ENCODE assay signal across 27 mouse cellular contexts in the genomic region with DNA sequence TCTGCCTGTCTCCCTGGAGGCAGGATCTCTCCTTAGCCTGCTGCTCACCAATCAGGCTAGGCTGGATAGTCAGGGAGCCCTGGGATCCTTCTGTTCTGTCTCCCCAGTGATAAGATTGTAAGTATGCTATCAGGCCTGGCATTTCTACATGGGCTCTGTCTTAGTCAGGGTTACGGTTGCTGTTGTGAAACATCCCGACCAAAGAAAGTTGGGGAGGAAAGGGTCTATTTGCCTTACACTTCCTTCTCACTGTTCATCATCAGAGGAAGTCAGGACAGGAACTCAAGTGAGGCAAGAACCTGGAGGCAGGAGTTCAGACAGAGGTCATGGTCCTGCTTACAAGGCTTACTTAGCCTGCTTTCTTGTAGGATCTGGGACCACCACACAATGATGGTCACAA. TPM values are rescaled to one million over a fixed set of nuclear protein-coding genes. Genes with fewer than 3 reads are reported as not detected.
"Had no signal": no experiment of that assay in that cellular context is flagged by ENCODE, and none has a peak within 500 bp of the region (broad histone marks: within the 10 kb centered on the region; RNA-seq: fewer than 3 reads in every experiment).

No protein-coding gene starts in this region.

- H3K4me3 ChIP-seq: left cerebral cortex, adult 2 months; neural tube, embryonic 12.5 days; neural tube, embryonic 15.5 days had no signal

- DNase-seq: kidney, adult 2 months; kidney, postnatal 10 days; kidney, postnatal 36 days; layer of hippocampus, postnatal 36 days; lung, adult 18-20 months; lung, postnatal 14 days; midbrain, embryonic 14.5 days; retina, postnatal 1 day; thymus, adult 18-20 months; thymus, postnatal 14 days; thymus, postnatal 4 days had no signal

- H3K4me1 ChIP-seq: neural tube, embryonic 12.5 days; neural tube, embryonic 15.5 days had no signal

- H3K9ac ChIP-seq: liver, embryonic 14.5 days; neural tube, embryonic 12.5 days; neural tube, embryonic 15.5 days had no signal

- H3K27me3 ChIP-seq: neural tube, embryonic 12.5 days; neural tube, embryonic 15.5 days had no signal

- H3K4me2 ChIP-seq: midbrain, embryonic 11.5 days; neural tube, embryonic 12.5 days; neural tube, embryonic 15.5 days had no signal

- H3K9me3 ChIP-seq: neural tube, embryonic 12.5 days; neural tube, embryonic 15.5 days had no signal

- H3K27ac ChIP-seq: left cerebral cortex, adult 2 months; liver, embryonic 14.5 days; macrophage; neural tube, embryonic 12.5 days; neural tube, embryonic 15.5 days had no signal

- ATAC-seq: intestine, postnatal 0 days had no signal

RNA-seq across cellular contexts. Expression of a gene that starts 46.7 kb away (rescaled TPM):
- total RNA-seq: liver, adult 2 months; megakaryocyte-erythroid progenitor cell, adult 5-6 weeks had no signal
- polyA plus RNA-seq: intestine, postnatal 0 days; kidney, adult 2 months; kidney, embryonic 14.5 days; limb, embryonic 11.5 days; liver, adult 2 months; liver, embryonic 14.5 days; lung, embryonic 16.5 days; macrophage; midbrain, embryonic 11.5 days; neural tube, embryonic 12.5 days; neural tube, embryonic 15.5 days; small intestine, adult 2 months; spleen, adult 2 months; stomach, embryonic 16.5 days; testis, adult 2 months had no signal
